Mouse (Mus musculus) lung, postnatal 0 days (tissue): Measurements from ENCODE around the gene Galnt4. TPM values are rescaled to one million over a fixed set of nuclear protein-coding genes. Genes with fewer than 3 reads are reported as not detected.
A peak's percentile ranks its signal among the peaks of the same experiment; 100 is the strongest.

Source experiments
- ATAC-seq: fragments of 200-750 bp; cut with Nextera tagmentation; 2 replicates; pipeline ENCODE4 v1.8.0; 2017; ENCODE audit warnings: moderate library complexity
- DNase-seq: peaks from one replicate; pipeline ENCODE4 v3.0.0-alpha.2; 2016; ENCODE audit warnings: low spot score
- H3K27ac ChIP-seq: fragments of 300-500 bp; sonication (generic); 2 replicates; pipeline ENCODE4 v1.5.1; 2014; ENCODE audit warnings: antibody characterized with exemption, mild to moderate bottlenecking, low read length, mixed read lengths
- H3K27me3 ChIP-seq: fragments of 300-500 bp; sonication (generic); replicated peaks from 2 replicates; pipeline ENCODE4 v1.6.1; 2014; ENCODE audit warnings: low read length, mixed read lengths; ENCODE audit not compliant: insufficient read depth
- H3K36me3 ChIP-seq: fragments of 300-500 bp; sonication (generic); 2 replicates; pipeline ENCODE4 v1.6.1; 2014; ENCODE audit warnings: low read length, mixed read lengths; ENCODE audit not compliant: insufficient read depth
- H3K4me1 ChIP-seq: fragments of 300-500 bp; sonication (generic); 2 replicates; pipeline ENCODE4 v1.6.1; 2014; ENCODE audit warnings: antibody characterized with exemption, low read depth, low read length, mixed read lengths; ENCODE audit not compliant: insufficient read depth
- H3K4me2 ChIP-seq: fragments of 300-500 bp; sonication (generic); replicated peaks from 2 replicates; pipeline ENCODE4 v1.6.1; 2014; ENCODE audit warnings: low read depth, mild to moderate bottlenecking, low read length, moderate library complexity, mixed read lengths
- H3K4me3 ChIP-seq: fragments of 300-500 bp; sonication (generic); 2 replicates; pipeline ENCODE4 v1.5.1; 2014; ENCODE audit warnings: low read depth, low read length
- H3K9ac ChIP-seq: fragments of 300-500 bp; sonication (generic); replicated peaks from 2 replicates; pipeline ENCODE4 v1.6.1; 2014; ENCODE audit warnings: low read depth, mild to moderate bottlenecking
- H3K9me3 ChIP-seq: fragments of 300-500 bp; sonication (generic); 2 replicates; pipeline ENCODE4 v1.6.1; 2016; ENCODE audit warnings: low read length, mixed read lengths
- CTCF ChIP-seq: IDR thresholded peaks from 2 replicates; pipeline ENCODE4 v1.5.1; 2016; ENCODE audit warnings: antibody characterized with exemption, mild to moderate bottlenecking
- EP300 ChIP-seq: IDR thresholded peaks from 2 replicates; pipeline ENCODE4 v1.6.1; 2016; ENCODE audit warnings: antibody characterized with exemption, mild to moderate bottlenecking, control low read depth
- WGBS: fragments of 180-500 bp; shearing (Covaris S2); extraction: QIAGEN DNeasy Blood & Tissue Kit; methylation state at CpG from one replicate; pipeline ENCODE4 v1.1.7; 2014; 5-methylcytosine and 5-hydroxymethylcytosine counted together
- polyA plus RNA-seq: library from polyadenylated mRNA; unstranded; fragments of >200 nt; fragmentation: Nextera tagmentation; extraction: Ambion mirVana; gene quantifications from 2 replicates; pipeline ENCODE4 v1.2.1, GENCODE M21; 2015

Galnt4 gene
- polyA plus RNA-seq, 1 experiment from 2014 or later, result 8.0 TPM

DNA sequence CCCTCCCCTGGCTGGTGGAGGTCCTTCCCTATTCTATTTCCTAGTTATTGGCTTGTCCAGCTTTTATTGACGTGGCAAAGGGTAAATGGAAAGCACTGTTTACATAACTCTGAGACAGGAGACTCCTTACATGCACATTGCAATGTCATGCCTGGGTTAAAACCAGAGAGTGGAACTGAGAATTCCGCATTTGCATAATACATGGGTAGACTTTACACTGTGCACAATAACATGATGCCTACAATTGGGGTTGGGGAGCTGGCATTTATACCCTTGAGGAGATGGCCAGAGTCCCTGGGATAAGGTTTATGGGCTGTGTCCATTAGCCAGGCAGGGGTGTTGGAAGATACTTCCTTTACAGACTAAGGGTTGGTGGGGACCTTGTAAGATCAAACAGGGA lies 14.6 kb upstream of the Galnt4 start:
- no peak overlapping the region for H3K4me3 ChIP-seq
- no peaks in the 10 kb centered on the region for H3K27me3 ChIP-seq
- ATAC-seq (no peak), DNase-seq (no peak)
- H3K4me2 ChIP-seq, result no peak overlapping the region
- H3K4me1 ChIP-seq, result no peaks in the 10 kb centered on the region
- no peak for TF ChIP-seq EP300
- no peak for TF ChIP-seq CTCF
- H3K9me3 ChIP-seq, result no peaks in the 10 kb centered on the region
- no peak overlapping the region for H3K9ac ChIP-seq
- H3K27ac ChIP-seq, result no peak overlapping the region
- WGBS, result 72% methylated on average over 2 of the region's 2 CpGs
- H3K36me3 ChIP-seq, result no peaks in the 10 kb centered on the region

DNA sequence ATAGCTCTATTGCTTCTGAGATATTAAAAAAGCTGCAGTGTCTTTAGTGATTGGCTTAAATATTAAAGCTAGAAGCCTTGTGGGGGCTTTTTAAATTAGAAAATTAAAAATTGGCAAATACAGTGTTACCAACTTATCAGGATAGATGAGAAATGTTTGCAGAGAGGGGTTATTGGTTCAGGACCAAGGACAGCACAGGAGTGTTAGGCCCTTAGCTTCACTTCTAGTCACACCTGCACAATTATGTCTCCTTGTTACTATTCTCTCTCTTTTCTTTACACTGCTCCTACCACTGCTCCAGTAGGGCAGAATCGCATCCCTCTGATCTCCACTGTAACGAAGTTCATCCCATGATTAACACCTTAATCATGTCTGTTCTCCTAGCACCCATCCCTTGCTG lies 12.8 kb upstream of the Galnt4 start:
- Histone ChIP-seq H3K4me2 (no peak overlapping the region), H3K27ac (no peak overlapping the region), H3K9ac (no peak overlapping the region), H3K4me3 (no peak overlapping the region), H3K9me3 (no peaks in the 10 kb centered on the region), H3K36me3 (no peaks in the 10 kb centered on the region), H3K4me1 (no peaks in the 10 kb centered on the region), H3K27me3 (no peaks in the 10 kb centered on the region)
- no peak for ATAC-seq
- 71% methylated on average over 2 of the region's 2 CpGs for WGBS
- no peak for DNase-seq
- TF ChIP-seq EP300 (no peak), CTCF (no peak)

DNA sequence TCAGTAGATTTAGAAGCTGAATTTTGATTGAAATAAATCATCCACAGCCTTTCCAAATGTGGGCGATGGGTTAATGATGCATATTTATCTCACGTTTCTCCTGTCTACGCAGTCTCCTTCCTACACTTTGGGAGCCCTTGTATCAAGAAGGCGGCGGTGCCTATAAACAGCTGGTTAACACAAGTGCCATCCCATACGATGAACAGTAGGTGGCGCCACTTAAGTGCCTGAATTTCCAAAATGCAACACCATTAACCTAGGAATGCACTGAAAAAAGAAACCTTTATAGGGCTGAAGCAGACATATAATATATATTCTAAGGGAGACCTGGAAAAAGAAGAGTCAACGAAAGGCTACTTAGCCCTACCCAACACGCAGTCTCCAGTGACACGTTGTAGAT lies 10.6 kb upstream of the Galnt4 start:
- no peaks in the 10 kb centered on the region for H3K36me3 ChIP-seq
- no peak overlapping the region for H3K4me3 ChIP-seq
- no peaks in the 10 kb centered on the region for H3K4me1 ChIP-seq
- WGBS, result 70% methylated on average over 10 of the region's 10 CpGs
- H3K27me3 ChIP-seq, result no peaks in the 10 kb centered on the region
- ATAC-seq (no peak), DNase-seq (peak; percentile 46)
- no peak overlapping the region for H3K27ac ChIP-seq
- no peak overlapping the region for H3K9ac ChIP-seq
- H3K9me3 ChIP-seq, result no peaks in the 10 kb centered on the region
- H3K4me2 ChIP-seq, result no peak overlapping the region
- TF ChIP-seq CTCF, result peak; percentile 77
- TF ChIP-seq EP300, result no peak

DNA sequence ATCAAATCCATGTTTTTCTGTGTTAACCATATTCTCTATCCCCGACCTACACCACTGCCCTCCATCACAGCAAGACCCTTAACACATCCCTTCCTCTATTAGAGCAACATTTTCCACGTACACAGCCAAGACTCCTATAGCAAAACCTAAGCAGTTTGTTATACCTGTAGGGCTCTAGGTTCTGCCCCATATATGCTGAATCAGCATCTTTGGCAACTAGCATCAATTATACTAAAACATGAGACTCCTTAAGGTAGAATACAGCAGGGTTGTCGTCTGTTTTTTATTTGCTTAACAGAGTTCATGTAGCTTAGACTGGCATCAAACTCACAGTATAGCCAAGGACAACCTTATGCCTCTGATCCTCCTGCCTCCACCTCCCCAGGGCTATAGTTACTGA lies 2.4 kb upstream of the Galnt4 start:
- no peaks in the 10 kb centered on the region for H3K36me3 ChIP-seq
- DNase-seq (no peak), ATAC-seq (no peak)
- H3K27ac ChIP-seq, result no peak overlapping the region
- WGBS, result 77% methylated on average over 3 of the region's 3 CpGs
- no peaks in the 10 kb centered on the region for H3K27me3 ChIP-seq
- no peak for TF ChIP-seq EP300
- no peak overlapping the region for H3K4me2 ChIP-seq
- no peaks in the 10 kb centered on the region for H3K9me3 ChIP-seq
- H3K4me1 ChIP-seq, result peaks cover 3% of the 10 kb centered on the region; the same call in 1 of the 2 replicates
- no peak overlapping the region for H3K9ac ChIP-seq
- no peak overlapping the region for H3K4me3 ChIP-seq

DNA sequence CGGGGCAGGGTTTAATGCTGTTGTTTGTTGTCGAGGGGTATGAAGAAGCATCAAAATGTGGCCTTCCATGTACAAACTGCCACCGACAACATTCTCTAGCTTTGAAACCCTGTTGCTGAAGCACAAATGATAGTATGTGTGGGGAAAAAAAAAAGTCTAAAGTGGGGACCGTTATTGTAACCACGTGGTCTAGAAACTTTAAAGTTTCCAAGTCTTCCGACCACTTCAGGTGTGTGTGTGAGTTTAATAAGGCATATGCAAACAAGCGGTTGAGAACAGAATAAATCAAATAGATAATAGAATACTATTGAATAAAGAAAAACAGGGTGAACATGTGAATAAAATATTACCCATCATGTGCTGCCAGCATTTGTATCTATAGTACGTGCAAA lies 1.7 kb upstream of the Galnt4 start:
- H3K27ac ChIP-seq, result no peak overlapping the region
- WGBS, result 32% methylated on average over 8 of the region's 8 CpGs

DNA sequence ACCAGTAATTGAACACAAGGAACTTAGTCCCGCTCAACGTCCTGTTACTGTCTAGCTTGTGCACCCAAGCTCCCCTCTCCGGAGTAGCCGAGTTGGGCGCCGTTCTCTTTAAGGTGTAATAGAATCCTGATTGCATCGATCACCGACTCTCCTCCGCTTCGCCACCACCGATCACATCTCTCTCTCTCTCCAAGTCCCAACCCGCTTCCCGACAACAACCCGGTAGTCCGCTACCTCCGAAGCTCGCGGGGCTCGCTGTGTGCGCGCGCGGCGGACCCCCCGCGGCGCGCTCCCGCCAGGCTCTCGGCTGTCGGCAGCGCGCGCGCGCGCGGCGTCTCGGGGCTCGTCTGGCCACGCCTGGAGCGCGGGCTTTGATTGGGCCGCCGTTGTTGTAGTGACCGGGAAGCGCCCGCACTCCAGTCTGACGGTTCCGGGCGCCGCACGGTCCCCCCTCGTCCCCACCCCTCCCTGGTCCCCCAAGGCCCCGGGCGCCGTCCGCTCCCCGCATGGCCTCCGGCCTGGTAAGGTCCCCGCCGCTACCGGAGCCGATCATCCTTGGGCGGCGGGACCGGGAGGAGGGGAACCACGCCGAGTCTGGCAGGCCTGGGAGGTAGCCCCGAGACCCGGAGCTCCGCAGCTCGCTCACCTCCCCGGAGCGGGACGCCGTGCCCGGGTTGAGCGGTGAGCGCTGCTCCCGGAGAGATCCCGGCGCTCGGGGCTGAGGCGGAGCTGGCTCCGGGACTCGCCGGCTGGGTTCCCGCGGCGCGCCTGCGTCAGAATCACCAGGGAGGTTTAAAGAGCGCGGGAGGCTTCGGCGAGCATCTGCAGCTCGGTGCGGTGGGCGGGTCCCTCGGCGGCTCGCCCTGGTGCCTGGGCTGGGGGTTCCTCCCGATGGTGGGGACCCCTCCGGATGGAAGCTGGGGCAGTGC lies 992 bp upstream of the Galnt4 start, which contains the start of gene Poc1b:
Poc1b (plus strand) TSS at position 334 of the 929 bp plus-strand sequence.
- no peaks in the 10 kb centered on the region for H3K9me3 ChIP-seq
- ATAC-seq, result peak; percentile 93
- WGBS, result 1% methylated on average over 89 of the region's 106 CpGs

More for the DNA sequence above, 1.7 kb upstream of the Galnt4 start:
- peak overlapping the region; percentile 98 for H3K4me2 ChIP-seq
- peak overlapping the region; percentile 86 for H3K4me3 ChIP-seq
- H3K27me3 ChIP-seq, result no peaks in the 10 kb centered on the region
- H3K9ac ChIP-seq, result no peak overlapping the region
- H3K4me1 ChIP-seq, result peaks cover 3% of the 10 kb centered on the region; the same call in 1 of the 2 replicates
- TF ChIP-seq CTCF, result no peak
- no peak for TF ChIP-seq EP300
- no peak for ATAC-seq
- H3K9me3 ChIP-seq, result no peaks in the 10 kb centered on the region
- DNase-seq, result no peak
- H3K36me3 ChIP-seq, result no peaks in the 10 kb centered on the region

More for the DNA sequence above, 992 bp upstream of the Galnt4 start, which contains the start of gene Poc1b:
- peak; percentile 93 for DNase-seq
- TF ChIP-seq EP300 (no peak), CTCF (no peak)
- Histone ChIP-seq H3K4me2 (peak within 1 kb of the TSS; percentile 98), H3K4me1 (peaks cover 3% of the 10 kb centered on the region; the same call in 1 of the 2 replicates), H3K36me3 (no peaks in the 10 kb centered on the region), H3K9ac (peak within 1 kb of the TSS; percentile 70), H3K27me3 (no peaks in the 10 kb centered on the region), H3K4me3 (peak within 1 kb of the TSS; percentile 86), H3K27ac (peak within 1 kb of the TSS; percentile 83)
